Mouse (Mus musculus) left cerebral cortex, postnatal 10 days (tissue): ENCODE measurements around the gene Asb15. TPM values are rescaled to one million over a fixed set of nuclear protein-coding genes. Genes with fewer than 3 reads are reported as not detected.
A peak's percentile ranks its signal among the peaks of the same experiment; 100 is the strongest.

Experiments
- DNase-seq, 2 experiments: peaks; one replicate each; pipeline ENCODE4 v3.0.0; 2021 to 2022; ENCODE audit warnings: low spot score in 2 of 2, mixed read lengths in 1 of 2; ENCODE audit errors: extremely low spot score in 1 of 2
- intact Hi-C: fragments of 180-260 bp; cut with DNase I; formaldehyde crosslinking; loops from one replicate; pipeline ENCODE4 v1.15.1; 2025
- total RNA-seq, 2 experiments: library from RNA; stranded (reverse); gene quantifications; 2 replicates each; pipeline ENCODE4 v1.2.3; 2021

The Asb15 gene
- total RNA-seq, 2 experiments from 2014 or later = not detected

- no peak for DNase-seq
- intact Hi-C loops = no loop called here
Observed at GRCm38 (mm10) chr6:24554427-24555086, 26.6 kb downstream of the Asb15 start.

- intact Hi-C loops = no loop called here
Observed at GRCm38 (mm10) chr6:24555488-24555887, 27.5 kb downstream of the Asb15 start.

GRCm38 (mm10) chr6:24564081-24564480, 36.1 kb downstream of the Asb15 start:
- DNase-seq = peak in 1 of 2 experiments; percentile 25

More at GRCm38 (mm10) chr6:24555488-24555887, 27.5 kb downstream of the Asb15 start:
- DNase-seq = no peak

GRCm38 (mm10) chr6:24564886-24565285, 36.9 kb downstream of the Asb15 start:
- DNase-seq = no peak
- intact Hi-C loops = loop anchor here (10.0 kb wide), 2 partner anchors 160 to 1180 kb away; no protein-coding TSS in a partner anchor

More at GRCm38 (mm10) chr6:24564081-24564480, 36.1 kb downstream of the Asb15 start:
- intact Hi-C loops = loop anchor here (10.0 kb wide), 2 partner anchors 161 to 1181 kb away; no protein-coding TSS in a partner anchor

- intact Hi-C loops = loop anchor here (10.0 kb wide), 2 partner anchors 156 to 1176 kb away; no protein-coding TSS in a partner anchor
- DNase-seq = no peak
Observed at GRCm38 (mm10) chr6:24568963-24569362, 41.0 kb downstream of the Asb15 start.

- intact Hi-C loops = loop anchor here (10.0 kb wide), 2 partner anchors 155 to 1175 kb away; no protein-coding TSS in a partner anchor
- no peak for DNase-seq
Observed at GRCm38 (mm10) chr6:24569711-24570110, 41.8 kb downstream of the Asb15 start.

GRCm38 (mm10) chr6:24570278-24570677, 42.3 kb downstream of the Asb15 start:
- intact Hi-C loops = no loop called here
- no peak for DNase-seq

GRCm38 (mm10) chr6:24571126-24571525, 43.2 kb downstream of the Asb15 start:
- intact Hi-C loops = no loop called here
- no peak for DNase-seq

GRCm38 (mm10) chr6:24572431-24572830, 44.5 kb downstream of the Asb15 start:
- intact Hi-C loops = no loop called here

GRCm38 (mm10) chr6:24573319-24573718, 45.4 kb downstream of the Asb15 start:
- intact Hi-C loops = no loop called here
- DNase-seq = no peak

More at GRCm38 (mm10) chr6:24572431-24572830, 44.5 kb downstream of the Asb15 start:
- DNase-seq = no peak

GRCm38 (mm10) chr6:24583456-24583855, 55.5 kb downstream of the Asb15 start:
- DNase-seq = no peak
- intact Hi-C loops = no loop called here

GRCm38 (mm10) chr6:24585431-24586310, 57.7 kb downstream of the Asb15 start:
- intact Hi-C loops = no loop called here
- peak in 1 of 2 experiments; percentile 26 for DNase-seq

GRCm38 (mm10) chr6:24586885-24587284, 58.9 kb downstream of the Asb15 start:
- peak in 1 of 2 experiments; percentile 51 for DNase-seq
- intact Hi-C loops = no loop called here

- intact Hi-C loops = no loop called here
- no peak for DNase-seq
Observed at GRCm38 (mm10) chr6:24590282-24590681, 62.3 kb downstream of the Asb15 start.

- intact Hi-C loops = no loop called here
- no peak for DNase-seq
Observed at GRCm38 (mm10) chr6:24591525-24592218, 63.7 kb downstream of the Asb15 start.

GRCm38 (mm10) chr6:24597500-24597899, 69.6 kb downstream of the Asb15 start, which contains the start of gene Lmod2:
Lmod2 (plus strand) TSS chr6:24597762.
- intact Hi-C loops = no loop called here
- DNase-seq = no peak

GRCm38 (mm10) chr6:24599179-24599578, 71.2 kb downstream of the Asb15 start:
- intact Hi-C loops = no loop called here
- DNase-seq = no peak

GRCm38 (mm10) chr6:24599639-24600038, 71.7 kb downstream of the Asb15 start:
- DNase-seq = no peak
- intact Hi-C loops = no loop called here

GRCm38 (mm10) chr6:24600134-24600533, 72.2 kb downstream of the Asb15 start:
- no peak for DNase-seq
- intact Hi-C loops = no loop called here
